21 mouse cellular contexts compared by ENCODE assay signal in genomic region chr7:34164671-34165070, GRCm38 (mm10). TPM values are rescaled to one million over a fixed set of nuclear protein-coding genes. Genes with fewer than 3 reads are reported as not detected.
"Had no signal": no experiment of that assay in that cellular context is flagged by ENCODE, and none has a peak within 500 bp of the region (broad histone marks: within the 10 kb centered on the region; RNA-seq: fewer than 3 reads in every experiment).

No protein-coding gene starts in this region.

- H3K27ac ChIP-seq: limb, embryonic 10.5 days; limb, embryonic 13.5 days; liver, embryonic 12.5 days; liver, embryonic 15.5 days; lung, embryonic 15.5 days; stomach, postnatal 0 days had no signal

- H3K9ac ChIP-seq: limb, embryonic 13.5 days; liver, embryonic 12.5 days; liver, embryonic 15.5 days; lung, embryonic 15.5 days had no signal

- H3K4me3 ChIP-seq: limb, embryonic 10.5 days; limb, embryonic 13.5 days; liver, embryonic 12.5 days; liver, embryonic 15.5 days; lung, embryonic 15.5 days had no signal

- DNase-seq: kidney, adult 18-20 months; kidney, adult 9 months; kidney, postnatal 14 days; kidney, postnatal 4 days; liver; lung, adult 18-20 months; lung, postnatal 10 days; lung, postnatal 36 days; midbrain, embryonic 14.5 days; right cerebral cortex, postnatal 14 days; right cerebral cortex, postnatal 4 days; thymus, adult 2 months; thymus, postnatal 14 days; thymus, postnatal 4 days had no signal

- H3K9me3 ChIP-seq: limb, embryonic 10.5 days; limb, embryonic 13.5 days; liver, embryonic 12.5 days; liver, embryonic 15.5 days; lung, embryonic 15.5 days had no signal

RNA-seq across cellular contexts. Expression of gene Wtip, which starts 31.6 kb away (rescaled TPM):
- total RNA-seq: megakaryocyte-erythroid progenitor cell, adult 5-6 weeks had no signal
